Mouse (Mus musculus) heart, postnatal 4 days (tissue): ENCODE data around the gene G0s2. TPM values are rescaled to one million over a fixed set of nuclear protein-coding genes. Genes with fewer than 3 reads are reported as not detected.
"Not testable (repeated sequence)": the region's sequence is repeated elsewhere in the genome, so short reads cannot be mapped to it uniquely, and the experiment has no call there.

Experiments
- DNase-seq: peaks from one replicate; pipeline ENCODE4 v3.0.0; 2021
- total RNA-seq, 2 experiments: library from RNA; stranded (reverse); gene quantifications; 2 replicates each; pipeline ENCODE4 v1.2.3; 2021

G0s2 gene
- total RNA-seq, 2 experiments from 2014 or later, result 51.9 to 62.0 TPM

GRCm38 (mm10) chr1:193287578-193287977 lies 14.6 kb upstream of the G0s2 start:
- no peak for DNase-seq

- DNase-seq, result not testable (repeated sequence)
Observed at GRCm38 (mm10) chr1:193285766-193286325, 12.8 kb upstream of the G0s2 start.

GRCm38 (mm10) chr1:193284228-193284779 lies 11.3 kb upstream of the G0s2 start:
- no peak for DNase-seq

- no peak for DNase-seq
Observed at GRCm38 (mm10) chr1:193281344-193281743, 8.3 kb upstream of the G0s2 start.

GRCm38 (mm10) chr1:193279492-193279891 lies 6.5 kb upstream of the G0s2 start:
- no peak for DNase-seq

- DNase-seq, result no peak
Observed at GRCm38 (mm10) chr1:193278414-193279045, 5.5 kb upstream of the G0s2 start.

GRCm38 (mm10) chr1:193274407-193275071 lies 1.5 kb upstream of the G0s2 start:
- DNase-seq, result no peak

GRCm38 (mm10) chr1:193272137-193272915 lies 691 bp downstream of the G0s2 start:
- peak; percentile 47 for DNase-seq

- DNase-seq, result no peak
Observed at GRCm38 (mm10) chr1:193270965-193271763, 1.9 kb downstream of the G0s2 start.

- no peak for DNase-seq
Observed at GRCm38 (mm10) chr1:193265734-193266133, 7.3 kb downstream of the G0s2 start.

- DNase-seq, result no peak
Observed at GRCm38 (mm10) chr1:193263955-193264598, 8.9 kb downstream of the G0s2 start, which contains the start of gene Hsd11b1. Gene Hsd11b1, minus strand, starts transcription at chr1:193264075.

- no peak for DNase-seq
Observed at GRCm38 (mm10) chr1:193263026-193263907, 9.8 kb downstream of the G0s2 start.

- DNase-seq, result peak; percentile 17
Observed at GRCm38 (mm10) chr1:193261897-193262548, 11.0 kb downstream of the G0s2 start.

- DNase-seq, result no peak
Observed at GRCm38 (mm10) chr1:193259559-193259958, 13.5 kb downstream of the G0s2 start.

- no peak for DNase-seq
Observed at GRCm38 (mm10) chr1:193256621-193257098, 16.4 kb downstream of the G0s2 start.

GRCm38 (mm10) chr1:193256289-193256577 lies 16.8 kb downstream of the G0s2 start:
- no peak for DNase-seq

- peak; percentile 86 for DNase-seq
Observed at GRCm38 (mm10) chr1:193255488-193256288, 17.3 kb downstream of the G0s2 start.

GRCm38 (mm10) chr1:193255032-193255431 lies 18.0 kb downstream of the G0s2 start:
- no peak for DNase-seq

GRCm38 (mm10) chr1:193253895-193254294 lies 19.1 kb downstream of the G0s2 start:
- not testable (repeated sequence) for DNase-seq
